Mouse (Mus musculus) heart, embryonic 11.5 days (tissue): ENCODE measurements around the gene Zbtb3. TPM values are rescaled to one million over a fixed set of nuclear protein-coding genes. Genes with fewer than 3 reads are reported as not detected.

Source experiments
- ATAC-seq: fragments of 200-750 bp; cut with Nextera tagmentation; replicated peaks from 2 replicates; pipeline ENCODE4 v1.8.0; 2017; ENCODE audit warnings: moderate library complexity; ENCODE audit not compliant: insufficient number of reproducible peaks, low FRiP score, low TSS enrichment
- H3K27ac ChIP-seq: fragments of 300-500 bp; sonication (generic); 2 replicates; pipeline ENCODE4 v1.5.1; 2014; ENCODE audit warnings: mild to moderate bottlenecking, low read depth, low read length
- H3K27me3 ChIP-seq: fragments of 300-500 bp; sonication (generic); 2 replicates; pipeline ENCODE4 v1.6.1; 2014; ENCODE audit warnings: mild to moderate bottlenecking, low read length, mixed read lengths; ENCODE audit not compliant: control insufficient read depth, insufficient read depth
- H3K36me3 ChIP-seq: fragments of 300-500 bp; sonication (generic); 2 replicates; pipeline ENCODE4 v1.6.1; 2014; ENCODE audit warnings: mild to moderate bottlenecking, low read length, moderate library complexity, mixed read lengths; ENCODE audit not compliant: control insufficient read depth, insufficient read depth
- H3K4me1 ChIP-seq: fragments of 300-500 bp; sonication (generic); 2 replicates; pipeline ENCODE4 v1.6.1; 2014; ENCODE audit warnings: low read length; ENCODE audit not compliant: control insufficient read depth, insufficient read depth
- H3K4me2 ChIP-seq: fragments of 300-500 bp; sonication (generic); 2 replicates; pipeline ENCODE4 v1.6.1; 2014; ENCODE audit warnings: mild to moderate bottlenecking, moderate library complexity
- H3K4me3 ChIP-seq: fragments of 300-500 bp; sonication (generic); 2 replicates; pipeline ENCODE4 v1.5.1; 2014; ENCODE audit warnings: low read depth, low read length
- H3K9ac ChIP-seq: fragments of 300-500 bp; sonication (generic); 2 replicates; pipeline ENCODE4 v1.6.1; 2014; ENCODE audit warnings: mild to moderate bottlenecking, low read depth, low read length, moderate library complexity
- H3K9me3 ChIP-seq: fragments of 300-500 bp; sonication (generic); replicated peaks from 2 replicates; pipeline ENCODE4 v1.6.1; 2016; ENCODE audit warnings: low read length; ENCODE audit not compliant: control insufficient read depth
- WGBS: fragments of 180-500 bp; shearing (Covaris S2); extraction: QIAGEN DNeasy Blood & Tissue Kit; methylation state at CpG from one replicate; pipeline ENCODE4 v1.1.7; 2014; ENCODE audit not compliant: insufficient replicate concordance; 5-methylcytosine and 5-hydroxymethylcytosine counted together
- polyA plus RNA-seq: library from polyadenylated mRNA; unstranded; fragments of >200 nt; fragmentation: Nextera tagmentation; extraction: Ambion mirVana; gene quantifications from 2 replicates; pipeline ENCODE4 v1.2.1, GENCODE M21; 2014

Zbtb3 gene
- 3.9 and 5.2 TPM in 2 replicates for polyA plus RNA-seq

DNA sequence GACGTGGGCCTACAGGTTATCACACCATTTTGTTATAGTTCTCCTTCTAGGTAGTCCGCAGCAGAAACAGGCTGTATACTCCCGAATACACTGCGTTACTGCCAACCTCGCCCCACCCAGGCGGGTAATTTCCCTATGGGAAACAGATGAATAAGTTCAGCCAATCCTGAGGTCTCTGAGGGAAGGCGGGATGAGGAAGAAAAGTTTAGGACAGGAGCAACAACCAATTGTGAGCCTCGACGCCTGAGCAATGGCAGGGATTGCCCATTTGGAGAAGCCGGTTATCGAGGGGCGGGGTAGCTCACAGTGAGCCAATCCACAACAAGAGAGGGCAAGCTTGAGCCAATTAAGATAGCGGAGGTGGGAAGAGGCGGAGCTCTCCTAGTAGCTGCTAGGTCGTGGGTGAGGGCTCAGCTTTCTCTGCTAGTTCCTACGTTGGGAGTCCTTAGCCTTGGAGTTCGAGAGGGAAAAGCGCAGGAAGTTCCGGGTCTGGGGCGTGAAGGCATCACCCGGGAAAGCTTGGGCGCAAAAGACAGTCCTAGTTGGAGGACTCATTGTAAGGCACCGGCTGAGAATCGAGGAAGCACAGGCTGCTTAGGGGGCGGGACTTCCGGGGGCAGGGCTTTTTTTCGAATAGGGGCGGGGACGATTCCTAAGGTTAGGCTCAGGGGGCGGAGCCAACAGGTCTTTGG, at the start of gene Zbtb3:
Gene Zbtb3 (plus strand): TSS at position 426 of the 692 bp plus-strand sequence.
- Histone ChIP-seq H3K36me3 (peaks cover 4% of the 10 kb centered on the region), H3K27me3 (no peaks in the 10 kb centered on the region), H3K4me3 (peak within 1 kb of the TSS; percentile 63), H3K27ac (peak within 1 kb of the TSS; percentile 82), H3K4me2 (peak within 1 kb of the TSS; percentile 88), H3K9ac (peak within 1 kb of the TSS; percentile 69), H3K4me1 (peaks cover 7% of the 10 kb centered on the region; the same call in 1 of the 2 replicates), H3K9me3 (no peaks in the 10 kb centered on the region)
- peak; percentile 94 for ATAC-seq
- WGBS: under 1% methylated on average over 30 of the region's 30 CpGs

DNA sequence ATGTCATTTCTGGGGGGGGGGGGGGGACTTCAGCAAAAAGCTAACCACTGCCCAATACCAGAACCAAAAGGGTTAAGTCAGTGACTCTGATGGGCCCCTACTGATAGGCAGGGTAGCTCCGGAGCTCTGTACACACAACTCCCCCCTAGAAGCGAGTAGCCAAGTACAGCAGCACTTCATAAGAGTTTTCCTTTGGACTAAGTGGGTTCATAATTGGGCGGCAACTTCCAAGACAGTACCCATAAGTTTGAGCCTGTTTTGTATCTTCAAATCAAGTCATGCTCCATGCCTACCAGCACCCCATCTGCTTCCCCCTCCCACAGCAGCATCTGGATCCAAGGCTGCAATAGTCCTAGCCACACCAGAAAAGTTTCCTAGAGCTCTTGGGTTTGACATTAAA, 46.7 kb upstream of the Zbtb3 start:
- H3K27me3 ChIP-seq: no peaks in the 10 kb centered on the region
- H3K36me3 ChIP-seq: peaks cover 17% of the 10 kb centered on the region
- H3K4me1 ChIP-seq: peaks cover 15% of the 10 kb centered on the region; the same call in 1 of the 2 replicates
- no peak for ATAC-seq
- H3K4me2 ChIP-seq: peak overlapping the region; percentile 86; the same call in 1 of the 2 replicates
- no peak overlapping the region for H3K9ac ChIP-seq
- peak overlapping the region; percentile 91; the same call in 1 of the 2 replicates for H3K4me3 ChIP-seq
- H3K9me3 ChIP-seq: no peaks in the 10 kb centered on the region
- 40% methylated on average over 3 of the region's 3 CpGs for WGBS
- H3K27ac ChIP-seq: no peak overlapping the region

DNA sequence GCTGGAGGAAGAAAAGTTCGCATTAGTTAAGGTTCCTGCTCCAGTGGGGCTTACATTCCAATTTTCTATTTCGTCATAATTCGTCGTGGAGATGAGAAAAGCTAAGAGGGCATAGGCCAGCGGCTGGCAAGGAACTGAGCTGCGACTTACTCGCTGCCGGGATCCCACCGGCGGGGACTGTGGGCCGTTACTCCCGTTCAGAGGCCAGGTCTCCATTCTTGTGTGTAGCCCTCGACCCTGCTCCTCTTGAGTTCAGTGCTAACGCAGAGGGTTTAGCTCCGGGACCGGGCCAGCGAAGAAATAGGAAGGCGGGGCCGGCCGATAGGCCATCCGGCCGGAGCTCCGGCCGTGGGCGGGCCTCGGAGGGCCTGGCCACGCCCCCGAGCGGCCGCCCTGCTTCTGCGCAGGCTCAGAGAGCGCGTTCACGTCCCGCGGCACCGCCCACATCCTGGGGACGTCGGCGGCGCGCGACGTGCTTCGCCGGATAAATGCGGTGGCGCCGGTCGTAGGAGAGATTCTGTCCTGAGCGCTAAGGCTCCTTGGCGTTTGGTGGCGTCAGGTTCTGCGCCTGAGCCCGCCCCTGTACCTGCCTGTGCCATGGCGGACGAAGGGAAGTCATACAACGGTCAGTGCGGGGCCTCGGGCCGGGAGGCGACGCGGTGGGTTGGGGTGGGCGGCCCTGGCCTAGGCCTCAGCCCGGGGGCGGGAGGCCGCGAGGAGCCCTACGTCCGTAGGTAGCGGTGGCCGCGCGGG, 45.5 kb upstream of the Zbtb3 start, which contains the start of gene Nxf1:
Gene Nxf1 (plus strand): TSS at position 439 of the 753 bp plus-strand sequence.
- Histone ChIP-seq H3K27me3 (no peaks in the 10 kb centered on the region), H3K36me3 (peaks cover 11% of the 10 kb centered on the region), H3K9ac (peak within 1 kb of the TSS; percentile 98), H3K9me3 (no peaks in the 10 kb centered on the region), H3K27ac (peak within 1 kb of the TSS; percentile 88), H3K4me1 (peaks cover 15% of the 10 kb centered on the region; the same call in 1 of the 2 replicates), H3K4me3 (peak within 1 kb of the TSS; percentile 91), H3K4me2 (peak within 1 kb of the TSS; percentile 86)
- WGBS: under 1% methylated on average over 69 of the region's 75 CpGs
- ATAC-seq: peak; percentile 91

DNA sequence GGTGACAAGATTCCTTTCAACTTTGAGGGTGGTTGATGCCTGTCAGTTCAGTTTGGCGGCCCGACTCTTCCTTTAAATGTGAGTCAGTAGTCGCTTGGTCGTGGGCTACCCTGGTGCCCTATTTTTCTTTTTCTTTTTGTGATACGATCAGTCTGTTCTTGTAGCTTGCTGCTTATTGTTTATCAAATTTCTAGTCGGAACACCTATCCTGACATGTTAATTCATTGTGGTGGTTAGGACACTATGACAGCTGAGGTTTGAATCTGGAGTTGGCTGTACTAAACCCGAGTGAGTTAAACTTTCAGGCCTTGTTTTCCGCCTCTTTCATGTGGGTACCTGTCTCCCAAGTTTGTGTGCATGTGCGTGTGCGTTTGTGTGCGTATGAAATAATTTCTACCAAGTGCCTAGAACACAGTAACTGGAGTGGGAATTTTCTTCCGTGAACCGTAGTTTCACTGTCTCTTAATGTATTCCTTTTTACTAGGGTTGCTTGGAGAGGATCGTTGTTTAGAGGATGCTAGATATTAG, 44.8 kb upstream of the Zbtb3 start:
- H3K36me3 ChIP-seq: peaks cover 13% of the 10 kb centered on the region
- ATAC-seq: no peak
- H3K9ac ChIP-seq: peak overlapping the region; percentile 98

DNA sequence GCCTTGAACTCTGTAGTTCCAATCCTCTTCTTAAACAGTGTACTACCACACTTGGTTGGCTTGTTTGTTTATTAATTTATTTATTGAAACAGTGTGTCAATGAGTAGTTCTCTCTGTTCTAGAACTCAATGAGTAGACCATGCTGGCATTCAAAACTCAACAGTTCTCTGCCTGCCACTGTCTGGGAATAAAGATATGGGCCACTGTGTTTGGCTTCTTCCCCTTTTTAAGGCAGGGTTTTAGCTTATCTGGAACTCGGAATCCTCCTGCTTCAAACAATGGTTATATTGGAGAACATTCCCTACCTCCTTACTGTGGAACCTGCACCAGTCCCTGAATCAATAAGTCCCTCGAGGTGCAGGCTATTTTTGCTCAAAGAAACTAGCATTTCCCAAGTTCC, 43.5 kb upstream of the Zbtb3 start:
- H3K4me1 ChIP-seq: peaks cover 15% of the 10 kb centered on the region; the same call in 1 of the 2 replicates
- H3K36me3 ChIP-seq: peaks cover 17% of the 10 kb centered on the region
- WGBS: 64% methylated on average over 2 of the region's 2 CpGs
- H3K9me3 ChIP-seq: no peaks in the 10 kb centered on the region
- no peak overlapping the region for H3K27ac ChIP-seq
- peak overlapping the region; percentile 86; the same call in 1 of the 2 replicates for H3K4me2 ChIP-seq
- H3K9ac ChIP-seq: no peak overlapping the region
- ATAC-seq: no peak
- no peak overlapping the region for H3K4me3 ChIP-seq
- no peaks in the 10 kb centered on the region for H3K27me3 ChIP-seq

More for the DNA sequence above, 44.8 kb upstream of the Zbtb3 start:
- Histone ChIP-seq H3K4me2 (peak overlapping the region; percentile 86), H3K27me3 (no peaks in the 10 kb centered on the region), H3K4me3 (peak overlapping the region; percentile 91), H3K9me3 (no peaks in the 10 kb centered on the region), H3K4me1 (peaks cover 15% of the 10 kb centered on the region; the same call in 1 of the 2 replicates), H3K27ac (peak overlapping the region; percentile 88)
- WGBS: 6% methylated on average over 14 of the region's 14 CpGs

DNA sequence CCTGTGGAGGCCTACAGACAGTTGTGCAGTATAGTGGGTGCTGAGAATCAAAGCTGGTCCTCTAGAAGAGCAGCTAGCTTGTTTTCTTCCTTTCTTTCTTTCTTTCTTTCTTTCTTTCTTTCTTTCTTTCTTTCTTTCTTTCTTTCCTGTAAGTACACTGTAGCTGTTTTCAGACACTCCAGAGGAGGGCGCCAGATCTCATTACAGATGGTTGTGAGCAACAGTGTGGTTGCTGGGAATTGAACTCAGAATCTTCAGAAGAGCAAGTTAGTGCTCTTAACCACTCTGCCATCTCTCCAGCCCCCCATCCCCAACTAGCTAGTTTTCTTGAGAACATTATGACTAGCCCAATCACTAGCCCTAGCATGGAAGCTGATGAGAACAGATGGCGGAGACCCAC, 41.6 kb upstream of the Zbtb3 start:
- Histone ChIP-seq H3K9me3 (no peaks in the 10 kb centered on the region), H3K27ac (no peak overlapping the region), H3K36me3 (peaks cover 28% of the 10 kb centered on the region), H3K27me3 (no peaks in the 10 kb centered on the region), H3K4me1 (peaks cover 12% of the 10 kb centered on the region; the same call in 1 of the 2 replicates), H3K4me2 (no peak overlapping the region), H3K9ac (no peak overlapping the region), H3K4me3 (no peak overlapping the region)
- no peak for ATAC-seq
- 87% methylated on average over 2 of the region's 2 CpGs for WGBS

DNA sequence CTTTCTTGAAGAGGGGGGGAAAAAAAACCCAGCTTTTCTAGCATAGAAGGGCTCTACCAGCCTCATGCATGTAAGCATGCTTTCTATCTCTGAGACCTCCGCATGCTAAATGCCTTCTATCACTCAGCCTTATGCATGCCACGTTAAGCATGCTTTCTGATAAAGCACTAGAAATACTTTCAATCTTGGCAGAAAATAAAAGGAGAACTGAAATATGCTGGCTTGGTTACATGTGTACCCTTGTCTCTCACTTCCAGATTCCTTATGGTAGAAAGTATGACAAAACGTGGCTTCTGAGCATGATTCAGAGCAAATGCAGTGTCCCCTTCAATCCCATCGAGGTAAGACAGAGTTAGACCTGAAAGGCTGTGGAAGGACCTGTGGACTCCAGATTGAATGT, 39.1 kb upstream of the Zbtb3 start:
- Histone ChIP-seq H3K27me3 (no peaks in the 10 kb centered on the region), H3K4me2 (no peak overlapping the region), H3K27ac (no peak overlapping the region), H3K9me3 (no peaks in the 10 kb centered on the region), H3K4me1 (peaks cover 5% of the 10 kb centered on the region; the same call in 1 of the 2 replicates), H3K36me3 (peaks cover 51% of the 10 kb centered on the region), H3K9ac (no peak overlapping the region), H3K4me3 (no peak overlapping the region)
- 87% methylated on average over 4 of the region's 4 CpGs for WGBS
- ATAC-seq: no peak

DNA sequence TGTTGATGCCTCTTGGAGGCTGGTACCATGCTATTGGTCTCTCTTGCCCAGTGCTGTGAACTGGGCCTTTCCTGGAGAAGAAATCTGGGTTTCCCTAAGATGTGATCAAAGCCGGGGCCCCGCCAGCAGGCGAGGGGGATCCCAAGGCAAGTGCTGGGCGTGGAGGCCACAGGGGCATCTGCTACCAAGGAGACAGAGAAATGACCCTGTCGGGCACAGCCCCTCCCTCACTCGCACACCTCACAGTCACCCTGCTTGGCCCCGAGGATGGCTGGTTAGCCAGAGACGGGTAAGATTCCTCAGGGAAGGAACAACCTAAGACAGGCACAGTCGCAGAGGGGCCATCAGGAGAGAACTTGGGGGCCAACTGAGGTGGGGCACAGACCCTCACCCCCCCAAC, 36.8 kb upstream of the Zbtb3 start:
- WGBS: 95% methylated on average over 9 of the region's 9 CpGs
- Histone ChIP-seq H3K4me1 (no peaks in the 10 kb centered on the region; the same call in 1 of the 2 replicates), H3K4me3 (no peak overlapping the region), H3K27me3 (no peaks in the 10 kb centered on the region), H3K9ac (no peak overlapping the region), H3K9me3 (no peaks in the 10 kb centered on the region), H3K36me3 (peaks cover 57% of the 10 kb centered on the region), H3K27ac (no peak overlapping the region), H3K4me2 (no peak overlapping the region)
- no peak for ATAC-seq
